Comparison of ENCODE assay signal across 9 mouse cellular contexts in the genomic region with DNA sequence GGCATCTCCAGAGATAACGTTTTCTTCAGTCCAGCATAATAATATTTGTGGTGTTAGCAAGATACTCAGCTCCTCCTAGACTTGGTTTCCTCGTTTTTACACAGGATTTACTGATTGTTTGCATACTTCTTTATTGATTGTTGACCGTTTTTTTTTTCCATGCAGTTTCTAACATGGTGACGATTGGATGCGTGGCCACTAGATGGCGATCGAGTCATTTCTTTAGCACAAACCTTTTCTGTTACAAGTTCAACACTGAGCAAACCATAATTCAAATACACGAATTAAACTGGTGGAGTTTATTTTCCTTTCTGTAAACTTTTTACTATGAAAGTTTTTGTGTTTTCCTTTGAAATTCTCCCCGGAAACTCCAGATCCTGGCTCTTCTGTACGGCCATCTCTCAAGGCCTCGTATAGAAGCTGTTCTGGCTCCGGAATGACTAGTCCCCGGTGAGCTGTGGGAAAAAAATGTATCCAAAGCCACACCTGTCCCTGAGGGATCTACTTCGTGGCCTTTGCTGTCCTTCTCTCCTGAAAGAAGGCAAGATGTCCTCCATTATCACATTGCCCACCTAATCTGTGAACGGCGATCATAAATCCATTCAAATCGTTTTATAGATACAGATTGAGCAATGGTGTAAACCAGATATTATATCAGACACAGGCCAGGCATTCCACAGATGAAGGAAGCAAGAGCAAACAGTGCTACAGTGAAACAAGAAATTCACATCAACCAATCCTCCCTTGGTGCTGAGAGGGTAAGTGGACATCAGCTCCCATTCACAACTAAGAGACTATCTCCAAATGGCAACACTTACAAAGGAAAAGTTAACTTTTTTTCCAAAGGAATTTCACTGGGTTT. TPM values are rescaled to one million over a fixed set of nuclear protein-coding genes. Genes with fewer than 3 reads are reported as not detected.
DNase-seq lines count a peak whose midpoint lies in the region; ATAC-seq and TF ChIP-seq lines count a peak whose summit lies in the region.
"Had no signal": no experiment of that assay in that cellular context is flagged by ENCODE, and none has a peak within 500 bp of the region (broad histone marks: within the 10 kb centered on the region; RNA-seq: fewer than 3 reads in every experiment).

No protein-coding gene starts in this region.

- no peak overlapping the region for H3K4me3 ChIP-seq in heart, postnatal 0 days (ENCODE audit: low read depth, low read length)
- no peak overlapping the region for H3K4me3 ChIP-seq in small intestine, adult 2 months (ENCODE audit: low read depth, low read length)

- no peaks in the 10 kb centered on the region for H3K36me3 ChIP-seq in heart, postnatal 0 days (replicated peaks; ENCODE audit: control insufficient read depth, insufficient read depth, low read length)
- no peaks in the 10 kb centered on the region for H3K36me3 ChIP-seq in small intestine, adult 2 months (ENCODE audit: control insufficient read depth, insufficient read depth, low read length)

- DNase-seq in heart, adult 11 months: peak; percentile 78
- no peak for DNase-seq in heart, postnatal 25 days (ENCODE audit: low spot score)
- DNase-seq in cerebellum, postnatal 4 days (ENCODE audit: low spot score in 2 of 2): peak; percentile 35 to 61
- peak; percentile 57 for DNase-seq in heart, postnatal 0 days (ENCODE audit: low spot score)
- peak; percentile 23 to 69 for DNase-seq in layer of hippocampus, adult 8-10 months (ENCODE audit: low spot score in 2 of 2)

- ATAC-seq in activated CD4-positive, CD25-positive, alpha-beta regulatory T cell, adult 4 months: peak; percentile 81
- no peak for ATAC-seq in heart, postnatal 0 days (ENCODE audit: insufficient read depth, low read depth)
- ATAC-seq in megakaryocyte, adult 5-6 weeks (ENCODE audit: poor library complexity, severe bottlenecking): peak; percentile 86

- H3K4me2 ChIP-seq in heart, postnatal 0 days (ENCODE audit: low read depth, low read length): no peak overlapping the region

- WGBS in heart, postnatal 0 days: 29% methylated on average over 17 of the region's 17 CpGs
- WGBS in small intestine, adult 2 months: 12% methylated on average over 17 of the region's 17 CpGs

- H3K9ac ChIP-seq in heart, postnatal 0 days (replicated peaks; ENCODE audit: low read depth, low read length): no peak overlapping the region

- no peak for TF ChIP-seq POLR2A in small intestine, adult 2 months (IDR thresholded peaks at IDR 0.05; ENCODE audit: low read depth, low read length)

- TF ChIP-seq CTCF in heart, postnatal 0 days (IDR thresholded peaks at IDR 0.05; ENCODE audit: low read depth): peak; percentile 79
- peak; percentile 19; the same call in 1 of the 2 replicates for TF ChIP-seq CTCF in small intestine, adult 2 months (IDR thresholded peaks at IDR 0.05; ENCODE audit: extremely low read depth, insufficient read length, insufficient replicate concordance, low read depth, low read length)

- TF ChIP-seq EP300 in heart, postnatal 0 days (IDR thresholded peaks at IDR 0.05; ENCODE audit: low read depth): no peak

- no peak overlapping the region for H3K27ac ChIP-seq in heart, postnatal 0 days (ENCODE audit: low read depth)
- peak overlapping the region; percentile 67; the same call in 1 of the 2 replicates for H3K27ac ChIP-seq in small intestine, adult 2 months (ENCODE audit: insufficient read depth, low read depth, low read length)

- intact Hi-C loops in heart, postnatal 25 days (cut with DNase I): loop anchor here (1.0 to 5.0 kb wide), 3 partner anchors 37 to 356 kb away; a partner anchor contains a TSS

- no peaks in the 10 kb centered on the region for H3K27me3 ChIP-seq in heart, postnatal 0 days (ENCODE audit: control insufficient read depth, insufficient read depth, low read length)
- no peaks in the 10 kb centered on the region for H3K27me3 ChIP-seq in small intestine, adult 2 months (ENCODE audit: control insufficient read depth, insufficient read depth, low read length)

- no peaks in the 10 kb centered on the region for H3K4me1 ChIP-seq in heart, postnatal 0 days (ENCODE audit: control insufficient read depth, insufficient read depth)
- H3K4me1 ChIP-seq in small intestine, adult 2 months (ENCODE audit: control insufficient read depth, insufficient read depth, insufficient read length, low read length): peaks cover 4% of the 10 kb centered on the region

- no peaks in the 10 kb centered on the region for H3K9me3 ChIP-seq in heart, postnatal 0 days (replicated peaks; ENCODE audit: control insufficient read depth, low read length)

RNA-seq across cellular contexts. Expression of a gene that starts 12.3 kb away (rescaled TPM):
- not detected for total RNA-seq in heart, postnatal 25 days (2021)
- polyA plus RNA-seq in activated CD4-positive, CD25-positive, alpha-beta regulatory T cell, adult 4 months (2017; shearing (Covaris generic)): not detected
- total RNA-seq in heart, postnatal 0 days (2014; rRNA removed; ENCODE audit: low replicate concordance): not detected in 2 replicates
- polyA plus RNA-seq in heart, postnatal 0 days (2015; fragmentation: Nextera tagmentation; extraction: Ambion mirVana): not detected in 2 replicates
- total RNA-seq in layer of hippocampus, adult 8-10 months (2022): not detected
- total RNA-seq in megakaryocyte, adult 5-6 weeks (2015): not detected in 2 replicates
- not detected in 2 replicates for total RNA-seq in megakaryocyte, adult 5-6 weeks (2017)
- not detected in 2 replicates for polyA plus RNA-seq in small intestine, adult 2 months (2012; rRNA removed)
- polyA plus RNA-seq: liver, embryonic 16.5 days had no signal

RNA-seq across cellular contexts. Expression of a gene that starts 18.3 kb away (rescaled TPM):
- total RNA-seq in heart, postnatal 25 days (2021): 100 to 1,000 TPM; 119 to 129 TPM
- 1 to 10 TPM; 8.1 to 9.3 TPM for polyA plus RNA-seq in activated CD4-positive, CD25-positive, alpha-beta regulatory T cell, adult 4 months (2017; shearing (Covaris generic))
- 27.8 and 32.4 TPM in 2 replicates for total RNA-seq in heart, postnatal 0 days (2014; rRNA removed; ENCODE audit: low replicate concordance)
- 23.6 and 25.4 TPM in 2 replicates for polyA plus RNA-seq in heart, postnatal 0 days (2015; fragmentation: Nextera tagmentation; extraction: Ambion mirVana)
- total RNA-seq in layer of hippocampus, adult 8-10 months (2022): 10 to 100 TPM in 2 of 4 experiments, 1 to 10 TPM in 2; 7.5 to 12.2 (median 10.3) TPM
- 15.4 and 18.6 TPM in 2 replicates for total RNA-seq in megakaryocyte, adult 5-6 weeks (2015)
- total RNA-seq in megakaryocyte, adult 5-6 weeks (2017): 6.7 and 9.4 TPM in 2 replicates
- 23.1 and 25.7 TPM in 2 replicates for polyA plus RNA-seq in small intestine, adult 2 months (2012; rRNA removed)

RNA-seq across cellular contexts. Expression of a gene that starts 34.3 kb away (rescaled TPM):
- under 1 TPM in 1 of 2 experiments, not detected in 1; 0.29 TPM for total RNA-seq in heart, postnatal 25 days (2021)
- not detected for polyA plus RNA-seq in activated CD4-positive, CD25-positive, alpha-beta regulatory T cell, adult 4 months (2017; shearing (Covaris generic))
- total RNA-seq in heart, postnatal 0 days (2014; rRNA removed; ENCODE audit: low replicate concordance): not detected in 2 replicates
- polyA plus RNA-seq in heart, postnatal 0 days (2015; fragmentation: Nextera tagmentation; extraction: Ambion mirVana): 0.10 and 0.26 TPM in 2 replicates
- not detected for total RNA-seq in layer of hippocampus, adult 8-10 months (2022)
- total RNA-seq in megakaryocyte, adult 5-6 weeks (2015): not detected in 2 replicates
- total RNA-seq in megakaryocyte, adult 5-6 weeks (2017): not detected in 2 replicates
- polyA plus RNA-seq in small intestine, adult 2 months (2012; rRNA removed): 20.1 and 23.1 TPM in 2 replicates

RNA-seq across cellular contexts. Expression of a gene that starts 37.3 kb away (rescaled TPM):
- total RNA-seq in heart, postnatal 25 days (2021): 10 to 100 TPM; 10.5 to 11.7 TPM
- polyA plus RNA-seq in activated CD4-positive, CD25-positive, alpha-beta regulatory T cell, adult 4 months (2017; shearing (Covaris generic)): 10 to 100 TPM; 45.1 to 50.3 TPM
- total RNA-seq in heart, postnatal 0 days (2014; rRNA removed; ENCODE audit: low replicate concordance): 25.8 and 39.6 TPM in 2 replicates
- 14.9 and 15.2 TPM in 2 replicates for polyA plus RNA-seq in heart, postnatal 0 days (2015; fragmentation: Nextera tagmentation; extraction: Ambion mirVana)
- 10 to 100 TPM; 22.1 to 26.1 (median 22.7) TPM for total RNA-seq in layer of hippocampus, adult 8-10 months (2022)
- 62.1 and 65.9 TPM in 2 replicates for total RNA-seq in megakaryocyte, adult 5-6 weeks (2015)
- 49.2 and 53.5 TPM in 2 replicates for total RNA-seq in megakaryocyte, adult 5-6 weeks (2017)
- 13.6 and 16.0 TPM in 2 replicates for polyA plus RNA-seq in small intestine, adult 2 months (2012; rRNA removed)

RNA-seq across cellular contexts. Expression of a gene that starts 59.0 kb away (rescaled TPM):
- total RNA-seq in heart, postnatal 25 days (2021): 1 to 10 TPM; 4.3 to 4.9 TPM
- not detected for polyA plus RNA-seq in activated CD4-positive, CD25-positive, alpha-beta regulatory T cell, adult 4 months (2017; shearing (Covaris generic))
- total RNA-seq in heart, postnatal 0 days (2014; rRNA removed; ENCODE audit: low replicate concordance): 0.04 TPM in 1 of 2 replicates, not detected in the other
- 0.44 and 0.64 TPM in 2 replicates for polyA plus RNA-seq in heart, postnatal 0 days (2015; fragmentation: Nextera tagmentation; extraction: Ambion mirVana)
- total RNA-seq in layer of hippocampus, adult 8-10 months (2022): 1 to 10 TPM; 2.9 to 4.3 (median 3.4) TPM
- 1.5 TPM in 1 of 2 replicates, not detected in the other for total RNA-seq in megakaryocyte, adult 5-6 weeks (2015)
- not detected in 2 replicates for total RNA-seq in megakaryocyte, adult 5-6 weeks (2017)
- polyA plus RNA-seq in small intestine, adult 2 months (2012; rRNA removed): 0.18 and 0.24 TPM in 2 replicates
